Mouse (Mus musculus): ENCODE data around the gene Noct. TPM values are rescaled to one million over a fixed set of nuclear protein-coding genes. Genes with fewer than 3 reads are reported as not detected.

Gene Noct
- polyA plus RNA-seq, 1 experiment from 2014 or later, result 4.2 TPM

GRCm38 (mm10) chr3:51184715-51185114, 39.5 kb upstream of the Noct start:
- DNase-seq (ENCODE audit: low spot score) (no peak), ATAC-seq (no peak)
- Histone ChIP-seq H3K4me1 (ENCODE audit: insufficient read depth, low read depth, low read length) (no peaks in the 10 kb centered on the region), H3K36me3 (ENCODE audit: insufficient read depth, low read length) (no peaks in the 10 kb centered on the region), H3K4me3 (ENCODE audit: low read depth, low read length) (no peak overlapping the region), H3K4me2 (replicated peaks; ENCODE audit: low read depth, low read length) (no peak overlapping the region), H3K27ac (ENCODE audit: low read length) (no peak overlapping the region), H3K9me3 (ENCODE audit: low read length) (no peaks in the 10 kb centered on the region), H3K27me3 (replicated peaks; ENCODE audit: insufficient read depth, low read length) (no peaks in the 10 kb centered on the region), H3K9ac (replicated peaks; ENCODE audit: low read depth) (no peak overlapping the region)
- WGBS, result 70% methylated on average over 10 of the region's 10 CpGs
- TF ChIP-seq CTCF (IDR thresholded peaks at IDR 0.05) (no peak), EP300 (IDR thresholded peaks at IDR 0.05) (no peak)

GRCm38 (mm10) chr3:51185406-51185805, 38.8 kb upstream of the Noct start:
- Histone ChIP-seq H3K36me3 (ENCODE audit: insufficient read depth, low read length) (no peaks in the 10 kb centered on the region), H3K4me1 (ENCODE audit: insufficient read depth, low read depth, low read length) (no peaks in the 10 kb centered on the region), H3K27me3 (replicated peaks; ENCODE audit: insufficient read depth, low read length) (no peaks in the 10 kb centered on the region), H3K27ac (ENCODE audit: low read length) (no peak overlapping the region), H3K9me3 (ENCODE audit: low read length) (no peaks in the 10 kb centered on the region), H3K9ac (replicated peaks; ENCODE audit: low read depth) (no peak overlapping the region), H3K4me2 (replicated peaks; ENCODE audit: low read depth, low read length) (no peak overlapping the region), H3K4me3 (ENCODE audit: low read depth, low read length) (no peak overlapping the region)
- TF ChIP-seq CTCF (IDR thresholded peaks at IDR 0.05) (no peak), EP300 (IDR thresholded peaks at IDR 0.05) (no peak)
- 68% methylated on average over 7 of the region's 7 CpGs for WGBS
- ATAC-seq (no peak), DNase-seq (ENCODE audit: low spot score) (no peak)

GRCm38 (mm10) chr3:51194075-51194474, 30.2 kb upstream of the Noct start:
- H3K4me2 ChIP-seq (replicated peaks; ENCODE audit: low read depth, low read length), result no peak overlapping the region
- no peaks in the 10 kb centered on the region for H3K36me3 ChIP-seq (ENCODE audit: insufficient read depth, low read length)
- no peaks in the 10 kb centered on the region for H3K9me3 ChIP-seq (ENCODE audit: low read length)
- no peak overlapping the region for H3K27ac ChIP-seq (ENCODE audit: low read length)
- TF ChIP-seq CTCF (IDR thresholded peaks at IDR 0.05) (no peak), EP300 (IDR thresholded peaks at IDR 0.05) (no peak)
- H3K4me3 ChIP-seq (ENCODE audit: low read depth, low read length), result no peak overlapping the region
- no peaks in the 10 kb centered on the region for H3K4me1 ChIP-seq (ENCODE audit: insufficient read depth, low read depth, low read length)
- ATAC-seq (no peak), DNase-seq (ENCODE audit: low spot score) (no peak)
- no peaks in the 10 kb centered on the region for H3K27me3 ChIP-seq (replicated peaks; ENCODE audit: insufficient read depth, low read length)
- no peak overlapping the region for H3K9ac ChIP-seq (replicated peaks; ENCODE audit: low read depth)
- WGBS, result 37% methylated on average over 6 of the region's 6 CpGs

GRCm38 (mm10) chr3:51195321-51195720, 28.9 kb upstream of the Noct start:
- Histone ChIP-seq H3K27me3 (replicated peaks; ENCODE audit: insufficient read depth, low read length) (no peaks in the 10 kb centered on the region), H3K9me3 (ENCODE audit: low read length) (no peaks in the 10 kb centered on the region), H3K4me1 (ENCODE audit: insufficient read depth, low read depth, low read length) (no peaks in the 10 kb centered on the region), H3K4me2 (replicated peaks; ENCODE audit: low read depth, low read length) (no peak overlapping the region), H3K27ac (ENCODE audit: low read length) (no peak overlapping the region), H3K9ac (replicated peaks; ENCODE audit: low read depth) (no peak overlapping the region), H3K36me3 (ENCODE audit: insufficient read depth, low read length) (no peaks in the 10 kb centered on the region), H3K4me3 (ENCODE audit: low read depth, low read length) (no peak overlapping the region)
- 26% methylated on average over 8 of the region's 8 CpGs for WGBS
- TF ChIP-seq CTCF (IDR thresholded peaks at IDR 0.05) (0 out of 2 replicates have a peak, but pooled peaks have one; percentile 24), EP300 (IDR thresholded peaks at IDR 0.05) (no peak)
- DNase-seq (ENCODE audit: low spot score) (peak; percentile 83), ATAC-seq (peak; percentile 86)

- no peak for ATAC-seq
- Histone ChIP-seq H3K4me2 (replicated peaks; ENCODE audit: low read depth, low read length) (no peak overlapping the region), H3K27me3 (replicated peaks; ENCODE audit: insufficient read depth, low read length) (no peaks in the 10 kb centered on the region), H3K27ac (ENCODE audit: low read length) (no peak overlapping the region), H3K36me3 (ENCODE audit: insufficient read depth, low read length) (no peaks in the 10 kb centered on the region), H3K9ac (replicated peaks; ENCODE audit: low read depth) (no peak overlapping the region), H3K4me3 (ENCODE audit: low read depth, low read length) (no peak overlapping the region), H3K9me3 (ENCODE audit: low read length) (no peaks in the 10 kb centered on the region), H3K4me1 (ENCODE audit: insufficient read depth, low read depth, low read length) (no peaks in the 10 kb centered on the region)
- TF ChIP-seq EP300 (IDR thresholded peaks at IDR 0.05) (no peak), CTCF (IDR thresholded peaks at IDR 0.05) (no peak)
- DNase-seq (ENCODE audit: low spot score), result no peak
- 40% methylated on average over 8 of the region's 8 CpGs for WGBS
Measured at GRCm38 (mm10) chr3:51195736-51196135, 28.5 kb upstream of the Noct start.

GRCm38 (mm10) chr3:51196724-51197111, 27.5 kb upstream of the Noct start:
- no peak for DNase-seq (ENCODE audit: low spot score)
- no peak for TF ChIP-seq EP300 (IDR thresholded peaks at IDR 0.05)
- no peak for TF ChIP-seq CTCF (IDR thresholded peaks at IDR 0.05)
- Histone ChIP-seq H3K4me2 (replicated peaks; ENCODE audit: low read depth, low read length) (no peak overlapping the region), H3K27me3 (replicated peaks; ENCODE audit: insufficient read depth, low read length) (no peaks in the 10 kb centered on the region), H3K9me3 (ENCODE audit: low read length) (no peaks in the 10 kb centered on the region), H3K9ac (replicated peaks; ENCODE audit: low read depth) (no peak overlapping the region), H3K4me3 (ENCODE audit: low read depth, low read length) (no peak overlapping the region), H3K4me1 (ENCODE audit: insufficient read depth, low read depth, low read length) (no peaks in the 10 kb centered on the region), H3K27ac (ENCODE audit: low read length) (no peak overlapping the region), H3K36me3 (ENCODE audit: insufficient read depth, low read length) (no peaks in the 10 kb centered on the region)
- no peak for ATAC-seq
- 76% methylated on average over 3 of the region's 3 CpGs for WGBS

Data from lung, postnatal 0 days (tissue).